Mouse (Mus musculus) common myeloid progenitor, adult 5-6 weeks (primary cell): ENCODE measurements at regions not wholly inside any gene's neighbourhood (a gene's known extent, or its start where the extent isn't known, plus 50 kb on each side); places are given as distances from the start of the nearest gene placed in this dataset.

Source experiments
- ATAC-seq: replicated peaks from 2 replicates; pipeline ENCODE4 v1.8.0; 2016; ENCODE audit warnings: low read depth, mild to moderate bottlenecking, moderate TSS enrichment, inconsistent platforms; ENCODE audit not compliant: poor library complexity, severe bottlenecking

GRCm38 (mm10) chr4:82098986-82099969 is 606.3 kb downstream of the Nfib start:
- no peak for ATAC-seq

- ATAC-seq: no peak
These were observed 613.0 kb downstream of the Nfib start for GRCm38 (mm10) chr4:82092296-82093230.

GRCm38 (mm10) chr4:82089657-82090056 is 615.9 kb downstream of the Nfib start:
- ATAC-seq: no peak

GRCm38 (mm10) chr4:82083519-82083918 is 622.0 kb downstream of the Nfib start:
- ATAC-seq: no peak

GRCm38 (mm10) chr4:82068050-82068449 is 625.4 kb upstream of the Mpdz start:
- no peak for ATAC-seq

GRCm38 (mm10) chr4:82065641-82066358 is 623.2 kb upstream of the Mpdz start:
- ATAC-seq: no peak

- ATAC-seq: no peak
These were observed 620.1 kb upstream of the Mpdz start for GRCm38 (mm10) chr4:82062726-82063125.

- no peak for ATAC-seq
These were observed 614.1 kb upstream of the Mpdz start for GRCm38 (mm10) chr4:82056671-82057070.

- ATAC-seq: no peak
These were observed 605.6 kb upstream of the Mpdz start for GRCm38 (mm10) chr4:82048171-82048570.

- ATAC-seq: no peak
These were observed 594.9 kb upstream of the Mpdz start for GRCm38 (mm10) chr4:82037473-82037872.

GRCm38 (mm10) chr4:82035074-82035703 is 592.6 kb upstream of the Mpdz start:
- ATAC-seq: no peak

- no peak for ATAC-seq
These were observed 586.6 kb upstream of the Mpdz start for GRCm38 (mm10) chr4:82029237-82029636.

- no peak for ATAC-seq
These were observed 584.8 kb upstream of the Mpdz start for GRCm38 (mm10) chr4:82027447-82027881.

- no peak for ATAC-seq
These were observed 558.8 kb upstream of the Mpdz start for GRCm38 (mm10) chr4:82001406-82001732.

- ATAC-seq: no peak
These were observed 558.2 kb upstream of the Mpdz start for GRCm38 (mm10) chr4:82000590-82001405.

GRCm38 (mm10) chr4:81999654-82000314 is 557.2 kb upstream of the Mpdz start:
- no peak for ATAC-seq

- no peak for ATAC-seq
These were observed 556.5 kb upstream of the Mpdz start for GRCm38 (mm10) chr4:81999093-81999492.

GRCm38 (mm10) chr4:81996445-81996844 is 553.8 kb upstream of the Mpdz start:
- no peak for ATAC-seq
